Comparison of ENCODE assay signal across 8 mouse cellular contexts in genomic region chr2:132582227-132582626, GRCm38 (mm10). TPM values are rescaled to one million over a fixed set of nuclear protein-coding genes. Genes with fewer than 3 reads are reported as not detected.
DNase-seq lines count a peak whose midpoint lies in the region; ATAC-seq and TF ChIP-seq lines count a peak whose summit lies in the region.

No protein-coding gene starts in this region.

- no peaks in the 10 kb centered on the region for H3K36me3 ChIP-seq in kidney, postnatal 0 days (ENCODE audit: insufficient read depth, low read length)
- no peaks in the 10 kb centered on the region for H3K36me3 ChIP-seq in liver, postnatal 0 days (replicated peaks; ENCODE audit: insufficient read depth, low read length)

- H3K27me3 ChIP-seq in kidney, postnatal 0 days (ENCODE audit: insufficient read depth, low read length), result no peaks in the 10 kb centered on the region
- H3K27me3 ChIP-seq in liver, postnatal 0 days (ENCODE audit: insufficient read depth, low read length), result no peaks in the 10 kb centered on the region

- H3K9me3 ChIP-seq in kidney, postnatal 0 days (replicated peaks; ENCODE audit: low read length), result no peaks in the 10 kb centered on the region
- no peaks in the 10 kb centered on the region for H3K9me3 ChIP-seq in liver, postnatal 0 days (ENCODE audit: low read length)

- no peak for TF ChIP-seq EP300 in liver, postnatal 0 days (IDR thresholded peaks at IDR 0.05; ENCODE audit: low read depth)

- H3K4me1 ChIP-seq in kidney, postnatal 0 days (replicated peaks; ENCODE audit: insufficient read depth, low read length), result no peaks in the 10 kb centered on the region; the same call in none of the 2 replicates
- peaks cover 10% of the 10 kb centered on the region for H3K4me1 ChIP-seq in liver, postnatal 0 days (ENCODE audit: insufficient read depth)

- no peak for TF ChIP-seq CTCF in kidney, postnatal 0 days (IDR thresholded peaks at IDR 0.05; ENCODE audit: low read depth)
- TF ChIP-seq CTCF in liver, postnatal 0 days (IDR thresholded peaks at IDR 0.05; ENCODE audit: low read depth), result no peak

- peak; percentile 88 for DNase-seq in adrenal gland, adult 2 months
- peak; percentile 43 for DNase-seq in cerebellum, adult 9-11 months
- peak; percentile 54 to 74 for DNase-seq in gastrocnemius, postnatal 4 days (ENCODE audit: low spot score in 2 of 2)
- peak; percentile 61 for DNase-seq in kidney, postnatal 0 days (ENCODE audit: low spot score)
- DNase-seq in liver, postnatal 0 days, result peak; percentile 52
- DNase-seq in retina, postnatal 1 day, result peak; percentile 81
- no peak for DNase-seq in embryo, embryonic 9.5 days (ENCODE audit: extremely low spot score)
- DNase-seq in spleen, postnatal 36 days (ENCODE audit: low spot score in 2 of 2), result no peak

- H3K9ac ChIP-seq in kidney, postnatal 0 days (ENCODE audit: low read depth, low read length), result no peak overlapping the region
- H3K9ac ChIP-seq in liver, postnatal 0 days (replicated peaks), result no peak overlapping the region

- H3K4me3 ChIP-seq in kidney, postnatal 0 days (replicated peaks; ENCODE audit: low read depth, low read length), result no peak overlapping the region
- H3K4me3 ChIP-seq in liver, postnatal 0 days (ENCODE audit: low read depth, low read length), result no peak overlapping the region

- ATAC-seq in kidney, postnatal 0 days (replicated peaks; ENCODE audit: low FRiP score, low read depth), result no peak
- no peak for ATAC-seq in liver, postnatal 0 days

- 26% methylated on average over 4 of the region's 4 CpGs for WGBS in kidney, postnatal 0 days
- WGBS in liver, postnatal 0 days (ENCODE audit: insufficient replicate concordance), result 56% methylated on average over 4 of the region's 4 CpGs

- peak overlapping the region; percentile 25 for H3K27ac ChIP-seq in kidney, postnatal 0 days
- no peak overlapping the region for H3K27ac ChIP-seq in liver, postnatal 0 days (ENCODE audit: low read depth)

- no peak overlapping the region for H3K4me2 ChIP-seq in kidney, postnatal 0 days (ENCODE audit: low read length)
- no peak overlapping the region for H3K4me2 ChIP-seq in liver, postnatal 0 days (ENCODE audit: low read depth, low read length)

RNA-seq across cellular contexts. Expression of gene Gpcpd1, which starts 5.3 kb away (rescaled TPM):
- total RNA-seq in adrenal gland, adult 2 months (2021), result 10 to 100 TPM; 18.6 to 41.7 TPM
- 1.3 and 2.1 TPM in 2 replicates for polyA plus RNA-seq in adrenal gland, adult 2 months (2012; rRNA removed)
- 10 to 100 TPM; 47.9 to 59.3 TPM for total RNA-seq in gastrocnemius, postnatal 4 days (2021)
- 34.3 and 35.3 TPM in 2 replicates for polyA plus RNA-seq in kidney, postnatal 0 days (2015; fragmentation: Nextera tagmentation; extraction: Ambion mirVana)
- 65.0 and 65.8 TPM in 2 replicates for polyA plus RNA-seq in liver, postnatal 0 days (2015; fragmentation: Nextera tagmentation; extraction: Ambion mirVana)

Comparison
In these comparisons a context has a peak if more than half of its experiments do, and no peak if none do; other contexts are left out.
1. DNase-seq: peak in adrenal gland, adult 2 months (single experiment), cerebellum, adult 9-11 months (single experiment), gastrocnemius, postnatal 4 days (2 of 2), kidney, postnatal 0 days (single experiment), liver, postnatal 0 days (single experiment) and retina, postnatal 1 day (single experiment); none in embryo, embryonic 9.5 days (single experiment) and spleen, postnatal 36 days (0 of 2).
2. RNA of gene Gpcpd1, which starts 5.3 kb away (polyA plus RNA-seq): 65.0 to 65.8 TPM in liver, postnatal 0 days and 34.3 to 35.3 TPM in kidney, postnatal 0 days; 1.3 to 2.1 TPM in adrenal gland, adult 2 months; every median in the first group is over 10 times any median in the second.